Mouse (Mus musculus) embryonic facial prominence, embryonic 15.5 days (tissue): ENCODE data around the gene Wdr93. TPM values are rescaled to one million over a fixed set of nuclear protein-coding genes. Genes with fewer than 3 reads are reported as not detected.
A peak's percentile ranks its signal among the peaks of the same experiment; 100 is the strongest.
"Not testable (repeated sequence)": the region's sequence is repeated elsewhere in the genome, so short reads cannot be mapped to it uniquely, and the experiment has no call there.

Experiments used
- ATAC-seq: fragments of 200-750 bp; cut with Nextera tagmentation; 2 replicates; pipeline ENCODE4 v1.8.0; 2017; ENCODE audit warnings: low read depth, moderate TSS enrichment; ENCODE audit not compliant: insufficient number of reproducible peaks, low FRiP score, low TSS enrichment
- H3K27ac ChIP-seq: fragments of 300-500 bp; sonication (generic); replicated peaks from 2 replicates; pipeline ENCODE4 v1.5.1; 2015; ENCODE audit warnings: mild to moderate bottlenecking, inconsistent platforms
- H3K27me3 ChIP-seq: fragments of 300-500 bp; sonication (generic); 2 replicates; pipeline ENCODE4 v1.6.1; 2015; ENCODE audit warnings: inconsistent platforms
- H3K36me3 ChIP-seq: fragments of 300-500 bp; sonication (generic); 2 replicates; pipeline ENCODE4 v1.6.1; 2015; ENCODE audit warnings: mild to moderate bottlenecking, inconsistent platforms
- H3K4me1 ChIP-seq: fragments of 300-500 bp; sonication (generic); 2 replicates; pipeline ENCODE4 v1.6.1; 2015; ENCODE audit warnings: inconsistent platforms
- H3K4me2 ChIP-seq: fragments of 300-500 bp; sonication (generic); replicated peaks from 2 replicates; pipeline ENCODE4 v1.6.1; 2015; ENCODE audit warnings: mild to moderate bottlenecking, inconsistent platforms
- H3K4me3 ChIP-seq: fragments of 300-500 bp; sonication (generic); replicated peaks from 2 replicates; pipeline ENCODE4 v1.5.1; 2015; ENCODE audit warnings: mild to moderate bottlenecking, inconsistent platforms
- H3K9ac ChIP-seq: fragments of 300-500 bp; sonication (generic); 2 replicates; pipeline ENCODE4 v1.6.1; 2015; ENCODE audit warnings: inconsistent platforms
- H3K9me3 ChIP-seq: fragments of 300-500 bp; sonication (generic); replicated peaks from 2 replicates; pipeline ENCODE4 v1.6.1; 2016; ENCODE audit warnings: inconsistent platforms
- WGBS: fragments of 180-500 bp; shearing (Covaris S2); methylation state at CpG from one replicate; pipeline ENCODE4 v1.1.7; 2015; 5-methylcytosine and 5-hydroxymethylcytosine counted together
- polyA plus RNA-seq: library from polyadenylated mRNA; unstranded; fragments of >200 nt; fragmentation: Nextera tagmentation; extraction: Ambion mirVana; gene quantifications from 2 replicates; pipeline ENCODE4 v1.2.1, GENCODE M21; 2015

Gene Wdr93
- polyA plus RNA-seq, 1 experiment from 2014 or later: 3.1 TPM

DNA sequence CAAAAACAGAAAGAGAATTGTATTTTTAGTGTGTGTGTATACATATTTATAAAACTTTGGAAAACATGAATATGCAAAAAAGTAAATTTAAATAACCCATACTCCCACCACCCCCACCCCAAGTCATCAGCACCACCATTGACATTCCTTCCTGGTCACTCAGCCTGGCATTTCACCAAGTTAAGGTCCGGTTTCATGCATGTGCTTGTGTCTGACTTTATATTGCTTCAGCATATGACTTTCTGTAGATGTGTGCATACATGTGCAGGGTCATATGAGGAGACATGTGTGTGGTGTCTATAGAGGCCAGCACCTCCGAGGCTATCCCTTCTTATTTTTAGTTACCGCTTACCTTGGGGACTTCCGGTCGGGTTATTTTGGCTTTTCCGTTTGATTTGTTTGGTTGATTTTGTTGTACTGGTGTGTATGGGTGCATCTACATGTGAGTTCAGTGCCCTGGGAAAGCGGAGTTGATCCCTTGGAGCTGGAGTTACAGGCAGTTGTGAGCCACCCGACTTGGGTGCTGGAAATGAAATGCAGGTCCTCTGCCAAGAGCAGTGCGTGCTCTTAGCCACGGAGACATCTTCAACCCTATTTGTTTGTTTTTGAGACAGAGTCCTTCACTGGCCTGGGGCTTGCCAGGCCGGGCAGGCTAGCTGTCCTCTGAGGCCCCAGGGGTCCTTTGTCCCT is 39.0 kb downstream of the Wdr93 start:
- Histone ChIP-seq H3K27ac (no peak overlapping the region), H3K9ac (no peak overlapping the region), H3K4me3 (no peak overlapping the region), H3K36me3 (no peaks in the 10 kb centered on the region), H3K4me2 (no peak overlapping the region), H3K27me3 (no peaks in the 10 kb centered on the region), H3K9me3 (no peaks in the 10 kb centered on the region), H3K4me1 (peaks cover 7% of the 10 kb centered on the region; the same call in 1 of the 2 replicates)
- WGBS: 78% methylated on average over 11 of the region's 11 CpGs
- ATAC-seq: no peak

DNA sequence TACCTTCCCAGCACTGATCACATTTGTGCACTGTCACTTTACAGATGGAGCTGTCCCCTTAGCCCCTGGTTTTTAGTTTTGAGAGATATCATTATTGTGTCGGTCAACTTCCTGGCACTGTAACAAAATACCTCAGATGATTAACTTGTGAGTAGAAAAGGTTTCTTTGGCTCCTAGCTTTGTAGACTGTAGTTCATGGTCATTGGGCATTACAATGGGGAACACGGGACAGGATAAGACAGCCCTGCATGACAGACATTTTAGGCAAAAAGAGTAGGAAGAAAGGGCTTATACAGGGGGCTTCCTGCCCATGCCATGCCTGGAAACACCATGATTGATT is 39.5 kb downstream of the Wdr93 start:
- peaks cover 7% of the 10 kb centered on the region; the same call in 1 of the 2 replicates for H3K4me1 ChIP-seq
- H3K9me3 ChIP-seq: no peaks in the 10 kb centered on the region
- WGBS: 78% methylated on average over 2 of the region's 2 CpGs
- no peak overlapping the region for H3K9ac ChIP-seq
- H3K27ac ChIP-seq: no peak overlapping the region
- no peak for ATAC-seq
- H3K36me3 ChIP-seq: no peaks in the 10 kb centered on the region
- no peaks in the 10 kb centered on the region; the same call in 1 of the 2 replicates for H3K27me3 ChIP-seq
- H3K4me3 ChIP-seq: no peak overlapping the region
- H3K4me2 ChIP-seq: no peak overlapping the region

DNA sequence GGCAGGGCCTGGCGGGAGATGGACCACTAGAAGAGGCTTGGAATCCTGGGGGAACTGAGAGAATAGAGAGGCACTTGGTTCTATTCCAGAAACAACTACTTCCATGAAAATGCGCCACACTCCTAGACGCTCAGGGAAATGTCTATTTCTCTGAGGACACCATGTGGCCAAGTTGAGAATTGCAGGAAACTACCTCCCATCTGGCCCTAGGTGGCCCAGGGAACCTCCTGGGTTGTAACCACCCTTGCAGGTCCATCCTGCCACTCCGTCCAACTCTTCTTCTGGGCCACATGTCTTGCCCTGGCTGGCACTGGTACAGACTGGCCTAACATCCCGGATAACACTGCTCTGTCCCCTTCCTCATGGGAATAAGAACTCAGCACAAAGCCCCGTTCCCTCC is 43.3 kb downstream of the Wdr93 start:
- H3K27ac ChIP-seq: no peak overlapping the region
- H3K4me1 ChIP-seq: peaks cover under 1% of the 10 kb centered on the region; the same call in 1 of the 2 replicates
- no peaks in the 10 kb centered on the region for H3K9me3 ChIP-seq
- WGBS: 20% methylated on average over 6 of the region's 6 CpGs
- H3K9ac ChIP-seq: no peak overlapping the region
- H3K36me3 ChIP-seq: no peaks in the 10 kb centered on the region
- peaks cover 20% of the 10 kb centered on the region for H3K27me3 ChIP-seq
- ATAC-seq: no peak
- H3K4me3 ChIP-seq: no peak overlapping the region
- no peak overlapping the region for H3K4me2 ChIP-seq

DNA sequence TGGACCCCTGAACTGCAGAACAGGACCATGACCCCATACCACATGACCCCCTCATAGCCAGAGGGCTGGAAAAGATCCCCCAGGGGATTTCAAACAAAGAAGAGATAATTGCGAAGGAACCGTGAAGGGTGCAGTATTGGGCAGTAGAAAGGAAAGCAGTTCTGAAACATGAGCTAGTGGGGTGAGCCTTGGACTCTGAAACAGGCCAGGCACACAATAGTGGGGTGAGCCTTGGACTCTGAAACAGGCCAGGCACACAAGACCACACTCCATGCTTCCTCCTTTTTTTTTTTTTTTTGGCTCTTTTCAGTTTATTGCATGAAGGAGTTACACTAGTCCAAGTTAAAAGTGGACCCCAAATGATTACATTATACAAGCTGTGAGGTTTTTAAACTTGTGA is 46.8 kb downstream of the Wdr93 start:
- H3K27ac ChIP-seq: not testable (repeated sequence)
- peaks cover 53% of the 10 kb centered on the region for H3K27me3 ChIP-seq

DNA sequence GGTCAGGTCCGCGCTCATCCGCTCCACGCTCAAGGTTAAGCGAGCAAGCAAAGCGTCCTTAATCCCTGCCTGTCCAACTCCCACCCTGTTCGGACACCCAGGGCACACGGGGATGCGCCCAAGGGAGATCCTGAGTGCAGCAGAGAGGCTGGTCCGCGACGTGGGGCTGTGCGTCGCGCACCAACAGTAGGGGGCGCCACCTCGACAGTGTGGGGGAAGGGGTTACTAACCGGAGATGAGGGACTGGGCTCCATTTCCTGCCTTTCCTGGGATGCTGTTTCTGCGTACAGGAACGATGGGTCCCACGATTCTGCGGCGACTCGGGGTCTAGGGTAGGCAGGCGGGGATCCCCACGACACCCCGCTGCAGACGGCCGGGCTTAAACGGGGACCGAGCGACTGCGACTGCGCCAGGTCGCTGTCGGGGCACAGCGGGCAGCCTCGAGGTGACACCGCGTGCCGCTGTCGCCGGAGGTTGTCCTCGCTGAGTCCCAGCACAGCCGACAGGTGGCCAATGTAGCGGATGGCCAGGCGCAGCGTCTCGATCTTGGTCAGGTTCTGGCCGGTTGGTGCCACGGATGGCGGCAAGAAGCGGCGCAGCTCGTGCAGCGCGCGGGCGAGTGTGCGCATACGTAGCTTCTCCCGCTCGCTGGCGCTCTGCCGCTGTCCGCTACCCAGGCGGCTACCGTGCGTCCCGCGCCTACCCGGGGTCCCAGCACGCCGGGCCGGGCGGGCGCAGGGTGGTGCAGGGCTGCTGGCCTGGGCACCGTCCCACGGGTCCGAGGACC is 49.9 kb downstream of the Wdr93 start:
- Histone ChIP-seq H3K4me2 (peak overlapping the region; percentile 87), H3K9ac (peak overlapping the region; percentile 28), H3K36me3 (no peaks in the 10 kb centered on the region), H3K27me3 (peaks cover 55% of the 10 kb centered on the region), H3K9me3 (no peaks in the 10 kb centered on the region), H3K4me3 (peak overlapping the region; percentile 47), H3K27ac (no peak overlapping the region), H3K4me1 (peaks cover 13% of the 10 kb centered on the region)
- ATAC-seq: no peak
- WGBS: 1% methylated on average over 80 of the region's 80 CpGs

More for the DNA sequence above, 46.8 kb downstream of the Wdr93 start:
- H3K36me3 ChIP-seq, H3K4me2 ChIP-seq, ATAC-seq, H3K4me3 ChIP-seq, H3K9ac ChIP-seq, H3K9me3 ChIP-seq: not testable (repeated sequence)
- 28% methylated on average over 2 of the region's 2 CpGs for WGBS
- H3K4me1 ChIP-seq: peaks cover 13% of the 10 kb centered on the region

DNA sequence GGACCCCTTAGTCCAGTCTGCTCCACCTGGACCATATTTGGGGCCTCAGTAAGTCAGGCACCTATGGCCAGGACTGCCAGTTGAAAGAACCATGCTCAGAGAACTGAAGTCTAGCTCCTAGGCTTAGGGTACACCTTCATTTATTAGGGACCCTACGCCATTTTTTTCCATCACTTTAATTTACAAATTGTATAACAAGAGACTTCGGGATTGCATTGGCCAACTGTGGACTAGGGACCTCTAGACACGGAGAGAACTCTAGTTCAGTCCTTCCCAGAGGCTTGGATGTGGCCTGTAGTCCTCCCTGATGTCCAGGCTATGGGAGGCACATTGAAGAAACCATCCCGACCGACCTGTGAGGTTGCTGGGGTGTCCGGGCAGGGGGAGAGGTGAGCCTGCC is 50.7 kb downstream of the Wdr93 start, which contains the start of gene Mesp1:
Mesp1 (minus strand) TSS at position 101 of the 400 bp plus-strand sequence.
- WGBS: 80% methylated on average over 6 of the region's 6 CpGs
- Histone ChIP-seq H3K36me3 (no peaks in the 10 kb centered on the region), H3K4me2 (peak within 1 kb of the TSS; percentile 87), H3K9ac (peak within 1 kb of the TSS; percentile 28), H3K4me3 (peak within 1 kb of the TSS; percentile 47), H3K27ac (no peak within 1 kb of the TSS), H3K9me3 (no peaks in the 10 kb centered on the region), H3K27me3 (peaks cover 54% of the 10 kb centered on the region), H3K4me1 (peaks cover 15% of the 10 kb centered on the region)
- ATAC-seq: no peak

DNA sequence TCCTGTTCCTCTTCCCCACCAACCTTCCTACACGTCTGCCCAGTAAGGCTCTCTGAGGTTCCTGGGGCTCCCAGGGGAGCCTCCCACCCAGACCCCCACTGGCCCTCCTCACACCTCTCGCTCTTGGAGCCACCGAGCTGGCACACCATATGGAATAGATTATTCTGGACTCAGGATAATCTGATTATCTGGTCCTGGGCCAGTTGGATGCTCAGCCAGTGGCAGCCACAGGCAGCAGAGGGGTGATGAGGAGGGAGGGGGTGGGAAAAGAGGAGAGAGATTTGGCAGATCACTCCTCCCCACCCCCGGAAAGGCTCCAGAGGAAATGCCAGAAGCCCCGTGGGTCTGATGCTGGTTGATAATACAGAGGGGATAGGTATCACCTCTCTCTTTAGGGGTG is 55.6 kb downstream of the Wdr93 start:
- no peak overlapping the region for H3K27ac ChIP-seq
- H3K9me3 ChIP-seq: no peaks in the 10 kb centered on the region
- ATAC-seq: no peak; the same call in 1 of the 2 replicates
- 22% methylated on average over 5 of the region's 5 CpGs for whole genome bisulfite sequencing
- no peak overlapping the region for H3K4me2 ChIP-seq
- no peak overlapping the region for H3K9ac ChIP-seq
- peaks cover 14% of the 10 kb centered on the region; the same call in 1 of the 2 replicates for H3K4me1 ChIP-seq
- H3K36me3 ChIP-seq: no peaks in the 10 kb centered on the region
- peaks cover 13% of the 10 kb centered on the region for H3K27me3 ChIP-seq
- no peak overlapping the region for H3K4me3 ChIP-seq

DNA sequence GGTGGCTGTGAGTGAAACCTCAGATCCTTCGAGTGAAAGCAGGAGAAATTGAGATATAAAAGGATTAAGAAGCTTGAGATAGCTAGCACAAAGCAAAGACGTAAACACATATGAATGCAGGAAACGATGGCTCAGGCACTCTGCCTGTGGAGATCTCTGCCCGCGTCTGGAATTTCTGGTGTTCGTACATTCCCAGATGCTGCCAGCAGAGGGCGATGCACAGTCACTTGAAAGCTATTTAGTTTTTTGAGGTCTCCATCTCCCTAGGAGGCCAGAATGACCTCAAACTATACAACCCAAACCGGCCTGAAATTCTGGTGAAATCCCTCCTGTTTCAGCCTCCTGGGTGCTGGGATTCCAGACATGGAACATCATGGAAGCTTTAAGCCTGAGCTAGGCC is 56.1 kb downstream of the Wdr93 start:
- Histone ChIP-seq H3K4me3 (no peak overlapping the region), H3K4me2 (no peak overlapping the region), H3K9ac (no peak overlapping the region), H3K4me1 (peaks cover 17% of the 10 kb centered on the region), H3K36me3 (no peaks in the 10 kb centered on the region), H3K27ac (no peak overlapping the region), H3K9me3 (no peaks in the 10 kb centered on the region), H3K27me3 (peaks cover 8% of the 10 kb centered on the region)
- under 1% methylated on average over 8 of the region's 8 CpGs for WGBS
- ATAC-seq: no peak

DNA sequence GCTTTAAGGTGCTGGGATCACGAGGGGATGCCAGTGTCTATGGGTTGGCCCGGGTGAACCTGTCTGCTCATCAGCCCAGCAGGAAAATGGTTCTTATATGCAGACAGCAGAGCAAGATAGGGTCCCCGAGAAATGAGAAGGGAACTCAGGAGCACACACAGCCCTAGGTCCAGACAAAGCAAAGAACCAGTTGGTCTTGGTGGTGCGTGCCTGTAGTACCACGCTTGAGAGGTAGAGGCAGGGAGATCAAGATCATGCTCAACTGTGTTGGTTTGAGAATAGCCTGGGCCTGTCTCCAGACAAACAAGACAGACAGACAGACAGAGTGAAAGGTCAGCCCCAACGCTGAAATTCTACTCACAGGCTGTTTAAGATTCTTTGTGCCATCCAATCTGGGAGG is 56.5 kb downstream of the Wdr93 start:
- H3K9me3 ChIP-seq: no peaks in the 10 kb centered on the region
- no peak for ATAC-seq
- no peak overlapping the region for H3K27ac ChIP-seq
- H3K9ac ChIP-seq: no peak overlapping the region
- peaks cover 6% of the 10 kb centered on the region; the same call in 1 of the 2 replicates for H3K27me3 ChIP-seq
- H3K36me3 ChIP-seq: no peaks in the 10 kb centered on the region
- no peak overlapping the region for H3K4me3 ChIP-seq
- WGBS: 68% methylated on average over 6 of the region's 6 CpGs
- no peak overlapping the region for H3K4me2 ChIP-seq
- peaks cover 20% of the 10 kb centered on the region for H3K4me1 ChIP-seq

DNA sequence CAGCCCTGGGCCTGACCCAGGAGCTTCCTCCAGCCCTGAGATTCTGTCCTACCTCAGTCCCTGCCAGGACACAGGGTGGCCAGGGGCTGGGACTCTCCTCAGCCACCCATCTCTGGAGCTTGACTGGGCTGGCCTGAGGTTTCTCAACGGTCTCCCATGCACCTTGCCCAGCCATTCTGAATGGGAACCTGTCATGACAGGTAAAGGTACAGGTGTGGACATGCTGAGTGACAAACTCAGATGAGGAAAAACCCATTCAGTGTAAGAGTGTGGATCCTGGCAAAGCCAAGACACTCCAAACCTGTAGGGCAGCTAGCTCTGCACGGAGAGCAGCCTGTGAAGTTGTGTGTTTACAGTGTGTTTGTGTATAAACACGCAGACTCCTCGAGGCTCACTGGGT is 57.4 kb downstream of the Wdr93 start:
- Histone ChIP-seq H3K9me3 (no peaks in the 10 kb centered on the region), H3K36me3 (no peaks in the 10 kb centered on the region), H3K4me3 (no peak overlapping the region), H3K4me1 (peaks cover 20% of the 10 kb centered on the region), H3K27ac (no peak overlapping the region), H3K9ac (no peak overlapping the region), H3K4me2 (no peak overlapping the region), H3K27me3 (no peaks in the 10 kb centered on the region)
- no peak for ATAC-seq
- 65% methylated on average over 4 of the region's 4 CpGs for WGBS

DNA sequence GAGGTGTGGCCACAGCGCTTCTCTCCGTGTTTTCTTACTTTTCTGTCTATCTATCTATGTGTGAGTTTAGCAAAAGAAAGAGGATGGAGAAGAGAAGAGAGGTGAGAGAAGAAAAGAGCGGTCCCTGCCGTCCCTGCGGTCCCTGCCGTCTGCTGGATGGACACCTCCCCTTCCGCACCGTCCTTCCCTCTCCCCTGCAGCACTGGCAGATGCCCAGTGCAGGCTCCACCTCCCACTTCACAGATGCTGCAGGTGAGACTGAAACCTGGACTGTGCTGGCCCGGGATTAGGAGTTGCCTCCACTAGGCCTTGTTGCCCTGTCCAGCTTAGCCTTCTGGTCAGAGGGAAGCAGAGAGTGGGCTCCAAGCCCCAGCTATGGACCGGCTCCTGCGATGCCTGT is 58.4 kb downstream of the Wdr93 start:
- H3K27me3 ChIP-seq: no peaks in the 10 kb centered on the region
- no peaks in the 10 kb centered on the region for H3K9me3 ChIP-seq
- H3K4me3 ChIP-seq: no peak overlapping the region
- H3K36me3 ChIP-seq: no peaks in the 10 kb centered on the region
- no peak for ATAC-seq
- H3K4me2 ChIP-seq: no peak overlapping the region
- H3K27ac ChIP-seq: no peak overlapping the region
- 73% methylated on average over 11 of the region's 11 CpGs for WGBS
- peaks cover 20% of the 10 kb centered on the region for H3K4me1 ChIP-seq
- H3K9ac ChIP-seq: no peak overlapping the region
